Mouse (Mus musculus): ENCODE measurements around the gene Mrpl52.

Mrpl52 gene

GRCm38 (mm10) chr14:54463108-54463958 lies 36.6 kb downstream of the Mrpl52 start:
- in situ Hi-C loops (cut with MboI, MseI) = no loop called here

GRCm38 (mm10) chr14:54463959-54464292 lies 37.2 kb downstream of the Mrpl52 start, which contains the start of gene Lrp10:
TSS of gene Lrp10 (plus strand) at chr14:54464137.
- in situ Hi-C loops (cut with MboI, MseI) = no loop called here

- in situ Hi-C loops (cut with MboI, MseI) = no loop called here
Observed at GRCm38 (mm10) chr14:54464293-54465005, 37.7 kb downstream of the Mrpl52 start.

GRCm38 (mm10) chr14:54471467-54471866 lies 44.8 kb downstream of the Mrpl52 start:
- in situ Hi-C loops (cut with MboI, MseI) = no loop called here

- in situ Hi-C loops (cut with MboI, MseI) = no loop called here
Observed at GRCm38 (mm10) chr14:54472671-54473070, 46.0 kb downstream of the Mrpl52 start.

- in situ Hi-C loops (cut with MboI, MseI) = no loop called here
Observed at GRCm38 (mm10) chr14:54474744-54475143, 48.0 kb downstream of the Mrpl52 start.

- in situ Hi-C loops (cut with MboI, MseI) = no loop called here
Observed at GRCm38 (mm10) chr14:54475941-54476844, 49.5 kb downstream of the Mrpl52 start, which contains the start of gene Rem2. TSS of gene Rem2 (plus strand) at chr14:54476100.

GRCm38 (mm10) chr14:54477172-54477909 lies 50.6 kb downstream of the Mrpl52 start:
- in situ Hi-C loops (cut with MboI, MseI) = no loop called here
